Mouse (Mus musculus) stomach, embryonic 16.5 days (tissue): ENCODE data around the gene Camk2b. TPM values are rescaled to one million over a fixed set of nuclear protein-coding genes. Genes with fewer than 3 reads are reported as not detected.

Source experiments
- ATAC-seq: fragments of 200-750 bp; cut with Nextera tagmentation; 2 replicates; pipeline ENCODE4 v1.8.0; 2017; ENCODE audit warnings: moderate number of reproducible peaks, moderate TSS enrichment; ENCODE audit not compliant: insufficient read depth, low FRiP score
- H3K27ac ChIP-seq: fragments of 300-500 bp; sonication (generic); 2 replicates; pipeline ENCODE4 v1.5.1; 2014; ENCODE audit warnings: low read length
- H3K27me3 ChIP-seq: fragments of 300-500 bp; sonication (generic); 2 replicates; pipeline ENCODE4 v1.6.1; 2014; ENCODE audit warnings: low read length, control low read depth, mixed read lengths; ENCODE audit not compliant: control insufficient read depth, insufficient read depth
- H3K36me3 ChIP-seq: fragments of 300-500 bp; sonication (generic); 2 replicates; pipeline ENCODE4 v1.6.1; 2014; ENCODE audit warnings: low read length; ENCODE audit not compliant: control insufficient read depth, insufficient read depth
- H3K4me1 ChIP-seq: fragments of 300-500 bp; sonication (generic); 2 replicates; pipeline ENCODE4 v1.6.1; 2014; ENCODE audit warnings: low read length, control low read depth, mixed read lengths; ENCODE audit not compliant: control insufficient read depth, insufficient read depth
- H3K4me2 ChIP-seq: fragments of 300-500 bp; sonication (generic); 2 replicates; pipeline ENCODE4 v1.6.1; 2014; ENCODE audit warnings: low read depth, low read length, mixed read lengths
- H3K4me3 ChIP-seq: fragments of 300-500 bp; sonication (generic); replicated peaks from 2 replicates; pipeline ENCODE4 v1.5.1; 2014; ENCODE audit warnings: mild to moderate bottlenecking, low read length
- H3K9ac ChIP-seq: fragments of 300-500 bp; sonication (generic); 2 replicates; pipeline ENCODE4 v1.6.1; 2014; ENCODE audit warnings: low read length
- H3K9me3 ChIP-seq: fragments of 300-500 bp; sonication (generic); replicated peaks from 2 replicates; pipeline ENCODE4 v1.6.1; 2016; ENCODE audit warnings: low read length, control low read depth; ENCODE audit not compliant: control insufficient read depth
- WGBS: fragments of 180-500 bp; shearing (Covaris S2); extraction: QIAGEN DNeasy Blood & Tissue Kit; methylation state at CpG from one replicate; pipeline ENCODE4 v1.1.7; 2014; 5-methylcytosine and 5-hydroxymethylcytosine counted together
- polyA plus RNA-seq: library from polyadenylated mRNA; unstranded; fragments of >200 nt; fragmentation: Nextera tagmentation; extraction: Ambion mirVana; gene quantifications from 2 replicates; pipeline ENCODE4 v1.2.1, GENCODE M21; 2015

Gene Camk2b
- polyA plus RNA-seq, 1 experiment from 2014 or later: 6.0 TPM

DNA sequence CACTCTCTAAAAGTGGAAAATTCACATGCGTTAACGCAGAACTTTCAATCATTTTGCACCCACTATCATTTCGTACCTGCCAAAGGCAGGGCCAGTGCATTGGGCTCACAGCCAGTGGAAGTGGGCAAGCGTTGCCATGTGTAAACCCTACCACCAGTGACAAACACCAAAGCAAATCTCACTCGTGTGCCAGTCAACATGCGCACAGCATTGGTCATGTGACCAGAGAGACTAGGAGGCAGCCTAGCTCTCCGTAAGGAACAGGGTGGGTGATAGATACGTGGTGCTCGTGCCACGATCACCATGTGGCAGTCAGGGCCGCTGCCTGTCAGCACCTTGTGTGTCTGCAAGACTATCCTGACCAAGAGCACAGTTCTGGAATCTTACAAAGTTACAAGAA is 3.8 kb downstream of the Camk2b start:
- no peak for ATAC-seq
- Histone ChIP-seq H3K4me2 (no peak overlapping the region), H3K36me3 (no peaks in the 10 kb centered on the region), H3K4me1 (peaks cover 8% of the 10 kb centered on the region; the same call in 1 of the 2 replicates), H3K9ac (no peak overlapping the region), H3K27ac (no peak overlapping the region), H3K27me3 (peaks cover 48% of the 10 kb centered on the region), H3K4me3 (no peak overlapping the region), H3K9me3 (no peaks in the 10 kb centered on the region)
- WGBS: 85% methylated on average over 11 of the region's 11 CpGs

DNA sequence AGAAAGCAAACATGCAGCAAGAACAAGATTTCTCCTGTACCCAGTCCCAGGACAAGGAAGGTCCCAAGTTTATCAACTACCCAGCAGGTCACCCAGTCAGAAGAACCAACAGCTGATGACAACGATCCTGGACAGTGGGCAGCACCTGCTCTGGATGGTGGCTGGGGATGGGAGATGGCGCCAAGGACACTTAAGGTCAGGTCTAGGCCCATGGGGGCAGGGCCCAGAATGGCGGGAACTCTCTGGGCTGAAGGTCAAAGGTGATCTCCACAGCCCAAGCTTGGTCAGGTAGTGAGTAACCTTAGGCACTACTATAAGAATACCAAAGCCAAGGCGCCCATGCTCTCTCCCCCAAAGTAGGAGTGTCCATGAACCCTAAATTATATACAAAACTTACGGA is 4.3 kb downstream of the Camk2b start:
- ATAC-seq: no peak

DNA sequence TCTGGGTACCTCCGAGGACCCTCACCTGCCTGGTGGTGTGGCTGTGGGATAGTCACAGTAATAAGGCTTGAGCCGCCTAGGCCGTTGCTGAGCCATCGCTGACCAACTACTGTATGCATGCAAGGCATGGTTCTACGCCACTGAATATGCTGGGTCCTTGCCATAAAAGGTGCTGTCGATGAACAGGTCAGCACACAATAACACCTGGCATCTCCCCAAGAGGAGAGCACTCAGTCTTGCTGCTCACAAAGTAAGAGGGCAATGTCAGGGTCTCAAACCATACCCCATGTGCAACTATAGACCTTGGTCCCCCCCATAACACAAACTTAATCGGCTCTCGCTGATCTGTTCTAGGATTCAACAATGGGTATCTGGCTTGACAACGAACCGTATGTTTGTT is 7.0 kb downstream of the Camk2b start:
- Histone ChIP-seq H3K27me3 (peaks cover 16% of the 10 kb centered on the region), H3K27ac (no peak overlapping the region), H3K9ac (no peak overlapping the region), H3K4me2 (no peak overlapping the region), H3K4me1 (no peaks in the 10 kb centered on the region), H3K4me3 (no peak overlapping the region), H3K36me3 (no peaks in the 10 kb centered on the region), H3K9me3 (no peaks in the 10 kb centered on the region)
- WGBS: 90% methylated on average over 10 of the region's 10 CpGs
- no peak for ATAC-seq

More for the DNA sequence above, 4.3 kb downstream of the Camk2b start:
- Histone ChIP-seq H3K4me2 (no peak overlapping the region), H3K4me3 (no peak overlapping the region), H3K4me1 (peaks cover 8% of the 10 kb centered on the region; the same call in 1 of the 2 replicates), H3K9me3 (no peaks in the 10 kb centered on the region), H3K9ac (no peak overlapping the region), H3K36me3 (no peaks in the 10 kb centered on the region), H3K27ac (no peak overlapping the region), H3K27me3 (peaks cover 43% of the 10 kb centered on the region)
- WGBS: 74% methylated on average over 5 of the region's 5 CpGs

DNA sequence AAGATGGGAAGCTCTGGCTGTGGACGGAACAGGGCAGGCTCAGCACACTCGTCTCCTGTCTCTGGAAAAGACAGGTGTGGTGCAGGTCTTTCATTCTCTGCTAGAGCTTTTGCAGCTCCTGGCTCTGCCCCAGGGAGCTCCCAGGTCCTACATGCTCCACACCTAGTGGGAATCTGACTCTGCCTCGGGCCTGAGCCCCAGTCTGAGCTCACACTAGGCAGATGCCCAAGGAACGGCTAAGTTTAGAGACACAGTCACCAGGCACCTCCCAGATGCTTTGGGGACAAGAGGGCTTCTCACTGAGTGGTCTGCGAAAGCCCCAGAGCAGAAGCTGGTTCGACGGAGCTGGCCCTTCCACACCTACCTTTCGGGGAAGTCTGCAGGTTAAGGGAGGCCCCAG is 12.8 kb downstream of the Camk2b start:
- no peak for ATAC-seq
- no peaks in the 10 kb centered on the region for H3K27me3 ChIP-seq

DNA sequence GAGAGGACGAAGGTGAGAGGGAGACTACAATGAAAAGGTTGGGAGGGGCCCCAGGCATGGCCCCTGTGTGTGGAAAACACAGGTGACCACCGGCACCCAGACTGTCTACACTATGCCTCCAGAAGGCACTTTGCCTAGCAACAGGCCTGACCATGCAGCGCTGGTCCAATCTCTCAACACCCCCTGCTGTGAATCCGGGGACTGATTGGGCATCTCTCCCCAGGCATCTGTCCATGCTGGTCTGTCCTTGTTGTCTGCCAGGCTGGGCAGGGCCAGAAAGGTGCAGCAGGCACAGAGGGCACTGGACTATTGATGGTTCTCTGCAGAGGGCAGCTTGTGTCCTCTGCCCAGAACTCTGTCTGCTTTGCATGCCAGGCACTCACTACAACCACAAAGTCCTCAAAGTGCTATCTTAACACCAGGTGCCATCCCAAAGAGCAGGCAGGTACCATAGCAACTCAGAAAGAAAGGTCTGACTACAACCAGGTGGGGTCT is 16.0 kb downstream of the Camk2b start:
- WGBS: 76% methylated on average over 4 of the region's 4 CpGs
- H3K9ac ChIP-seq: no peak overlapping the region
- no peak for ATAC-seq
- H3K36me3 ChIP-seq: no peaks in the 10 kb centered on the region
- H3K9me3 ChIP-seq: no peaks in the 10 kb centered on the region
- H3K27ac ChIP-seq: no peak overlapping the region
- no peaks in the 10 kb centered on the region for H3K27me3 ChIP-seq
- H3K4me3 ChIP-seq: no peak overlapping the region
- no peaks in the 10 kb centered on the region for H3K4me1 ChIP-seq
- H3K4me2 ChIP-seq: no peak overlapping the region

More for the DNA sequence above, 12.8 kb downstream of the Camk2b start:
- Histone ChIP-seq H3K36me3 (no peaks in the 10 kb centered on the region), H3K4me2 (no peak overlapping the region), H3K9me3 (no peaks in the 10 kb centered on the region), H3K4me3 (no peak overlapping the region), H3K27ac (no peak overlapping the region), H3K9ac (no peak overlapping the region), H3K4me1 (no peaks in the 10 kb centered on the region)
- WGBS: 83% methylated on average over 8 of the region's 8 CpGs

DNA sequence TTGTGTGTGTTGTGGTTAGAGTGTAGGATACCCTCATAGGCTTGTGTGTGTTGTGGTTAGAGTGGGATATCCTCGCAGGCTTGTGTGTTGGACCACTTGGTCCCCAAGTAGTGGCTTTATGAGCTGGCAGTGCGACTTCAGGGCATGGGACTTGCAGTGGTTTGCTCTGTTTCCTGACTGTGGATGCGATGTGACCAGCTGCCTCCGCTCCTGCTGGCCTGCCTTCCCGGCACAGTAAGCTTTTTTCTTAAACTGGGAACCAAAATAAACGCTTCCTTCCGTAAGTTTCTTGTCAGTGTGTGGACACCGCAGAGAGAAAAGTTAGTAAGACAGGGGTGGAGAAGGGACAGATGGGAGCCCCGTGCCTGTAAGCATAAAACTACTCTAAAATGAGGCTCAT is 18.0 kb downstream of the Camk2b start:
- WGBS: 69% methylated on average over 9 of the region's 9 CpGs
- H3K9ac ChIP-seq: no peak overlapping the region
- H3K27ac ChIP-seq: no peak overlapping the region
- no peaks in the 10 kb centered on the region for H3K4me1 ChIP-seq
- no peaks in the 10 kb centered on the region for H3K27me3 ChIP-seq
- no peak for ATAC-seq
- H3K36me3 ChIP-seq: no peaks in the 10 kb centered on the region
- H3K4me2 ChIP-seq: no peak overlapping the region
- H3K4me3 ChIP-seq: no peak overlapping the region
- H3K9me3 ChIP-seq: no peaks in the 10 kb centered on the region

DNA sequence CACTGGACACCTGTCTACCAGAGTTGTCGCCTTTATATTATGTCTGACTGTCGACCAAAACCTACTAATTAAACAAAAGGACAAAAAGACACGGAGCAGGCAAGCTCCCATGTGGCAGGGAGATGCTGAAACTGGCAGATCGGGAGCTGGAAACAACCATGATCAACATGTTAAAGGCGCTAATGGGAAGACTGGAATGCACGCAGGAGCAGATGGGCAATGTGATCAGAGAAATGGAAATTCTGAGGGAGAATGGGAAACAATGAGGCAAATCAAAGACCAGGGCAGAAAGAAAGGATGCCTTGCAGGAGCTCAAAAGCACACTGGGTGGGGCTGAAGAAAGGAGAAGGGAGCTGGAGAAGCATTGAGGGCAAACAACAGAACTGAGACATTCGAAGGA is 27.2 kb downstream of the Camk2b start:
- no peak for ATAC-seq
- no peaks in the 10 kb centered on the region for H3K36me3 ChIP-seq
- H3K27ac ChIP-seq: no peak overlapping the region
- no peaks in the 10 kb centered on the region for H3K27me3 ChIP-seq
- H3K4me2 ChIP-seq: no peak overlapping the region
- no peaks in the 10 kb centered on the region for H3K4me1 ChIP-seq
- H3K4me3 ChIP-seq: no peak overlapping the region
- no peaks in the 10 kb centered on the region for H3K9me3 ChIP-seq
- WGBS: 61% methylated on average over 7 of the region's 7 CpGs
- no peak overlapping the region for H3K9ac ChIP-seq

DNA sequence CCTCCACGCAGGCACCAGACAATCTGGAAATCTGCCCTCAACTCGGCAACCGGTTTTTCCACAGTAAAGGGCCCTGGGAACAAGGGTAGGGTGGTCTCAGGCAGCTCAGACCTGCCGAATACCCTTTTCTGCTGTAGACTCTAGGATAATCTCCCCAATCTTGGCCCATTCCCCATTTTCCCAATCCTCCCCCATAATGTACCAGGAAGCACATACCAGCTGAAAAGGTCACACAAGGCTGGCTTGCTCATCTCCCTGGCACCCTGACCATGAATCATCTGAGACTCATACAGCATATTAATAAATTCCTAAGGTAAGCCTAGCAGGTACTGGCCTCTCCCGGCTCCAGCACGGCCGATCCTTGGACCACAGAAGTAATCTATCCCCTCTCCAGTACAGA is 28.5 kb downstream of the Camk2b start:
- Histone ChIP-seq H3K9ac (no peak overlapping the region), H3K27ac (no peak overlapping the region), H3K4me1 (no peaks in the 10 kb centered on the region), H3K27me3 (no peaks in the 10 kb centered on the region), H3K4me2 (no peak overlapping the region), H3K36me3 (no peaks in the 10 kb centered on the region), H3K9me3 (no peaks in the 10 kb centered on the region), H3K4me3 (no peak overlapping the region)
- ATAC-seq: no peak
- WGBS: 85% methylated on average over 7 of the region's 7 CpGs

DNA sequence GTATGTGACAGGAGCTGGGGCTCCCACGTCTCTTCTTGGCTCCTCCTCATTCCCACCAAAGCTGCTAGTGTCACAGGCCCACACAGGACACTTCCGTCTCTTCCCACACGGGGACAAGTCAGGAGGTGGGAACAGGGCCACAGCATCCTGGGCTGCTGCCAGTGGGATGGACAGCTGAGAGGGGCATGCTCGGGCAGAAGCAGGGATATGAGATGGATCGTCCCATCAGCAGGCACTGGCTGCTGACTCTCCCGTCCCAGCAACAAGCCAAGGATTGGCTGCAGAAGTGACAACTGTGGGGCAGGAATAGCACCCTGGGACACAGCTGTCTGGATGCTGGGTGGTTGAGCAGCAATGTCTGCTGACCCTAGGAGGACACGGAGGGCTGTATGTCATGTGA is 29.0 kb downstream of the Camk2b start:
- H3K4me1 ChIP-seq: no peaks in the 10 kb centered on the region
- no peak overlapping the region for H3K4me3 ChIP-seq
- no peak overlapping the region for H3K4me2 ChIP-seq
- ATAC-seq: no peak
- H3K27me3 ChIP-seq: no peaks in the 10 kb centered on the region
- WGBS: 87% methylated on average over 7 of the region's 7 CpGs
- no peak overlapping the region for H3K9ac ChIP-seq
- no peaks in the 10 kb centered on the region for H3K36me3 ChIP-seq
- no peaks in the 10 kb centered on the region for H3K9me3 ChIP-seq
- no peak overlapping the region for H3K27ac ChIP-seq

DNA sequence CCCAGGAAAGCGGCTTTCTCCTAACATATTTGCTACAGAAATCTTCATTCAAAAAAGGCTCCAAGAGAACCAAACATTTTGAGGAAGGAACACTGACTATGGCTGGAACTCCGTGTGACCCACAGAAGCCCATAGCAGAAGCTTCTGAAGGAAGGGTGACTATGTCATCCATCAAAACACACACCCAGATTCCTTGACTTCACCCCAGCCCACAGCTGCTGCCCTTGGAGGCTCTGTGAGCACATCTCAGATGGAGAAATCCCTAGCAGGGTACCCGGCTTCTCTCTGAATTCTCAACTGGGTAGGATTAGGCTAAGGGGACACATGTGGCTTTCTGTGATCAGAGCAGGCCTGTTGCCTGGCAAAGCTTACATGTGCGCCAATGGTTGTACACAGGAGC is 29.7 kb downstream of the Camk2b start:
- WGBS: 77% methylated on average over 4 of the region's 4 CpGs
- Histone ChIP-seq H3K9ac (no peak overlapping the region), H3K27me3 (no peaks in the 10 kb centered on the region), H3K27ac (no peak overlapping the region), H3K4me1 (no peaks in the 10 kb centered on the region), H3K9me3 (no peaks in the 10 kb centered on the region), H3K4me3 (no peak overlapping the region), H3K4me2 (no peak overlapping the region), H3K36me3 (no peaks in the 10 kb centered on the region)
- ATAC-seq: no peak
